29 mouse cellular contexts compared by ENCODE assay signal in the genomic region with DNA sequence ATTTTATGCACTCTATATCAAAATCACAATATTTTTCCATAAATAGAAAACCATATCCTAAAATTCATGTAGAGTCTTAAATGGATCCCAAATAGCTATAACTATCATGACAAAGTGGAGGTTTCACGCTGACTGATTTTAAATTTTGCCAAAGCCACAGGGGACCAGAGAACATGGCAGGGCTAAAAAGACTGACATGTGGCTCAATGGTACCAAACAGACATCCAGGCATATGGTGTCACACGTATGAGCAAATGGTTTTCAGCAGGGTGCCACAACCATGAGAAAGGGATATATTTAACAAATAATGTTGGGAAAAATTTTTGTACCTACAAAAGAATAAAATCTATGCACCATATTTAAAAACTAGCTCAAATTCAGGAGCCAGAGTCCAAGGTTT.
A peak's percentile ranks its signal among the peaks of the same experiment; 100 is the strongest.
DNase-seq lines count a peak whose midpoint lies in the region; ATAC-seq and TF ChIP-seq lines count a peak whose summit lies in the region.
"Had no signal": no experiment of that assay in that cellular context is flagged by ENCODE, and none has a peak within 500 bp of the region (broad histone marks: within the 10 kb centered on the region; RNA-seq: fewer than 3 reads in every experiment).

No protein-coding gene starts in this region.

- peak; percentile 17 for DNase-seq in midbrain, postnatal 0 days (ENCODE audit: low spot score)
- DNase-seq in midbrain, embryonic 10.5 days (ENCODE audit: low spot score): no peak
- peak; percentile 64 to 83 for DNase-seq in cerebellum, adult 2 months
- peak; percentile 46 to 83 for DNase-seq in cerebellum, postnatal 14 days
- no peak for DNase-seq in right cerebral cortex, postnatal 25 days
- no peak for DNase-seq in urinary bladder, adult 2 months (ENCODE audit: low spot score)
- no peak for DNase-seq in left cerebral cortex, adult 18-20 months (ENCODE audit: low spot score in 2 of 2)
- DNase-seq: adrenal gland, postnatal 25 days; embryo, embryonic 11 days; gastrocnemius, adult 2 months; gastrocnemius, postnatal 36 days; heart, adult 18-20 months; kidney, adult 18-20 months; kidney, postnatal 36 days; layer of hippocampus, adult 9-11 months; lung, postnatal 36 days; thymus, adult 2 months; thymus, postnatal 36 days had no signal

- TF ChIP-seq CTCF in midbrain, postnatal 0 days (IDR thresholded peaks at IDR 0.05): no peak
- TF ChIP-seq CTCF in cerebellum, adult 2 months (IDR thresholded peaks at IDR 0.05; ENCODE audit: borderline replicate concordance, insufficient read depth, low read depth, low read length): no peak

- no peaks in the 10 kb centered on the region for H3K9me3 ChIP-seq in midbrain, postnatal 0 days (ENCODE audit: low read length)
- H3K9me3 ChIP-seq in midbrain, embryonic 10.5 days (replicated peaks): no peaks in the 10 kb centered on the region
- H3K9me3 ChIP-seq: embryonic facial prominence, embryonic 12.5 days; forebrain, embryonic 15.5 days; heart, embryonic 12.5 days; hindbrain, embryonic 15.5 days; kidney, embryonic 15.5 days; limb, embryonic 13.5 days; lung, embryonic 15.5 days; midbrain, embryonic 12.5 days; neural tube, embryonic 13.5 days had no signal

- H3K4me2 ChIP-seq in midbrain, postnatal 0 days (ENCODE audit: low read depth, low read length, poor library complexity, severe bottlenecking): no peak overlapping the region
- H3K4me2 ChIP-seq: embryonic facial prominence, embryonic 12.5 days; forebrain, embryonic 15.5 days; heart, embryonic 12.5 days; hindbrain, embryonic 15.5 days; kidney, embryonic 15.5 days; limb, embryonic 13.5 days; liver, embryonic 11.5 days; lung, embryonic 15.5 days; midbrain, embryonic 12.5 days; neural tube, embryonic 13.5 days had no signal

- H3K27ac ChIP-seq in midbrain, postnatal 0 days (ENCODE audit: low read depth, low read length): no peak overlapping the region
- H3K27ac ChIP-seq in midbrain, embryonic 10.5 days (replicated peaks): no peak overlapping the region
- H3K27ac ChIP-seq in cerebellum, adult 2 months (ENCODE audit: insufficient read depth, low read length): no peak overlapping the region
- H3K27ac ChIP-seq: embryonic facial prominence, embryonic 12.5 days; forebrain, embryonic 15.5 days; gastrocnemius, adult 2 months; hindbrain, embryonic 15.5 days; kidney, embryonic 15.5 days; left cerebral cortex, adult 2 months; limb, embryonic 13.5 days; lung, embryonic 15.5 days; midbrain, embryonic 12.5 days; neural tube, embryonic 13.5 days had no signal

- ATAC-seq in midbrain, postnatal 0 days (ENCODE audit: low FRiP score): no peak
- ATAC-seq: forebrain, embryonic 15.5 days had no signal

- no peak overlapping the region for H3K9ac ChIP-seq in midbrain, postnatal 0 days (replicated peaks; ENCODE audit: low read length, poor library complexity, severe bottlenecking)
- H3K9ac ChIP-seq: embryonic facial prominence, embryonic 12.5 days; forebrain, embryonic 15.5 days; heart, embryonic 12.5 days; hindbrain, embryonic 15.5 days; kidney, embryonic 15.5 days; limb, embryonic 13.5 days; lung, embryonic 15.5 days; midbrain, embryonic 12.5 days; neural tube, embryonic 13.5 days had no signal

- H3K36me3 ChIP-seq in midbrain, postnatal 0 days (ENCODE audit: insufficient read depth, low read length): no peaks in the 10 kb centered on the region
- no peaks in the 10 kb centered on the region for H3K36me3 ChIP-seq in midbrain, embryonic 10.5 days
- H3K36me3 ChIP-seq: embryonic facial prominence, embryonic 12.5 days; forebrain, embryonic 15.5 days; heart, embryonic 12.5 days; hindbrain, embryonic 15.5 days; kidney, embryonic 15.5 days; limb, embryonic 13.5 days; lung, embryonic 15.5 days; midbrain, embryonic 12.5 days; neural tube, embryonic 13.5 days had no signal

- no peak for TF ChIP-seq POLR2A in cerebellum, adult 2 months (IDR thresholded peaks at IDR 0.05; ENCODE audit: borderline replicate concordance, insufficient read depth, low read length)

- H3K27me3 ChIP-seq in midbrain, postnatal 0 days (ENCODE audit: insufficient read depth, low read length): no peaks in the 10 kb centered on the region
- H3K27me3 ChIP-seq in midbrain, embryonic 10.5 days (ENCODE audit: low read depth, poor library complexity, severe bottlenecking): no peaks in the 10 kb centered on the region
- H3K27me3 ChIP-seq in cerebellum, adult 2 months (ENCODE audit: control insufficient read depth, insufficient read depth, low read length): no peaks in the 10 kb centered on the region
- H3K27me3 ChIP-seq: embryonic facial prominence, embryonic 12.5 days; forebrain, embryonic 15.5 days; heart, embryonic 12.5 days; hindbrain, embryonic 15.5 days; kidney, embryonic 15.5 days; limb, embryonic 13.5 days; lung, embryonic 15.5 days; midbrain, embryonic 12.5 days; neural tube, embryonic 13.5 days had no signal

- WGBS in midbrain, postnatal 0 days: 71% methylated on average over 2 of the region's 2 CpGs
- 81% methylated on average over 2 of the region's 2 CpGs for WGBS in midbrain, embryonic 10.5 days
- WGBS in cerebellum, adult 2 months: 8% methylated on average over 2 of the region's 2 CpGs

- no peak overlapping the region for H3K4me3 ChIP-seq in midbrain, postnatal 0 days (ENCODE audit: low read depth, low read length)
- H3K4me3 ChIP-seq in midbrain, embryonic 10.5 days: no peak overlapping the region
- H3K4me3 ChIP-seq in cerebellum, adult 2 months (replicated peaks; ENCODE audit: insufficient read depth, low read depth, low read length): no peak overlapping the region
- H3K4me3 ChIP-seq: embryonic facial prominence, embryonic 12.5 days; forebrain, embryonic 15.5 days; gastrocnemius, adult 2 months; heart, embryonic 12.5 days; hindbrain, embryonic 15.5 days; kidney, embryonic 15.5 days; left cerebral cortex, adult 2 months; limb, embryonic 13.5 days; lung, embryonic 15.5 days; midbrain, embryonic 12.5 days; neural tube, embryonic 13.5 days had no signal

- no peaks in the 10 kb centered on the region for H3K4me1 ChIP-seq in midbrain, postnatal 0 days (ENCODE audit: insufficient read depth, low read length)
- no peaks in the 10 kb centered on the region for H3K4me1 ChIP-seq in midbrain, embryonic 10.5 days
- no peaks in the 10 kb centered on the region; the same call in 1 of the 2 replicates for H3K4me1 ChIP-seq in cerebellum, adult 2 months (ENCODE audit: control insufficient read depth, insufficient read depth, low read length)
- H3K4me1 ChIP-seq: embryonic facial prominence, embryonic 12.5 days; forebrain, embryonic 15.5 days; heart, embryonic 12.5 days; hindbrain, embryonic 15.5 days; kidney, embryonic 15.5 days; limb, embryonic 13.5 days; lung, embryonic 15.5 days; midbrain, embryonic 12.5 days; neural tube, embryonic 13.5 days had no signal

Comparison
In these comparisons a context has a peak if more than half of its experiments do, and no peak if none do; other contexts are left out.
1. DNase-seq: peak in midbrain, postnatal 0 days (single experiment), cerebellum, adult 2 months (2 of 2) and cerebellum, postnatal 14 days (2 of 2); none in midbrain, embryonic 10.5 days (single experiment), right cerebral cortex, postnatal 25 days (single experiment), urinary bladder, adult 2 months (single experiment) and left cerebral cortex, adult 18-20 months (0 of 2).